Mouse (Mus musculus): ENCODE data around the gene Hils1. TPM values are rescaled to one million over a fixed set of nuclear protein-coding genes. Genes with fewer than 3 reads are reported as not detected.

Hils1 gene
- polyA plus RNA-seq, 1 experiment: not detected

DNA sequence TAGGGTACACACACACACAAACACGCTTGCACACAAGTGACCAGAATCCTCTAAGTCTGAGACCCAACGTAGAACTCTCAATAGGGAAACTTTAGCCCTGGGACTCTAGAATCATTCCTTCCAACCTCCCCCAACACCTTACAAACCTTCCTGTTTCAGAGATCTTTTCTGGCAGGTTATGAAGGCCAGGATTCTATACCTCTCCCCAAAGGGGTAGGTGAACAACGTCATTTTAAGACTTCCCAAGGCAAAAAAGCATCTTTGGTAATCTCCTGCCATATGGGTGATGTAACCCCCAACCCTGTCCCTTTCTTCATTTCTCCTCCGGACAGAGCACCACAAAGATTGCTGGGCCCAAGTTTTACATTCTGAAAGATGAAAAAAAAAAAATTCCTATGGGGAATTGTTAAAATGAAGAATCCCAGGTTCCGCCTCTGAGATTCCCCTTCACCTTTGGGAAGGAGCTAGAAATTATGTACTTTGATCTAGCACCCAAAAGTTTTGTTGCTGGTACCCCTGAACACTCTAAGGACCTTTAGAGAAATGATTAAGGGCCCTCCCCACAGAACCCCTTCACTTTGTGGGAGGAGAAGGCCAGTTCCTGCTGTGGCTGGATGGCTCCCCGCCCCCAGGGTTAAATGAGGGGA lies 22.8 kb downstream of the Hils1 start:
- TF ChIP-seq CTCF (IDR thresholded peaks at IDR 0.05; ENCODE audit: insufficient read depth, low read depth, low read length) (no peak), POLR2A (IDR thresholded peaks at IDR 0.05; ENCODE audit: insufficient read depth, low read depth, low read length) (no peak)
- H3K27ac ChIP-seq (ENCODE audit: insufficient read depth, low read depth, low read length): peak overlapping the region; percentile 99
- peak overlapping the region; percentile 92 for H3K4me3 ChIP-seq (ENCODE audit: insufficient read depth, low read depth, low read length)
- peaks cover 38% of the 10 kb centered on the region for H3K4me1 ChIP-seq (ENCODE audit: control insufficient read depth, insufficient read depth, low read length)
- WGBS: 32% methylated on average over 6 of the region's 6 CpGs

GRCm38 (mm10) chr11:94990749-94991577 lies 23.6 kb downstream of the Hils1 start, which contains the start of gene Ppp1r9b:
Gene Ppp1r9b (plus strand): TSS chr11:94991035.
- Histone ChIP-seq H3K4me3 (ENCODE audit: insufficient read depth, low read depth, low read length) (peak within 1 kb of the TSS; percentile 92), H3K4me1 (ENCODE audit: control insufficient read depth, insufficient read depth, low read length) (peaks cover 44% of the 10 kb centered on the region), H3K27ac (ENCODE audit: insufficient read depth, low read depth, low read length) (peak within 1 kb of the TSS; percentile 99)
- TF ChIP-seq CTCF (IDR thresholded peaks at IDR 0.05; ENCODE audit: insufficient read depth, low read depth, low read length) (peak; percentile 61; the same call in 1 of the 2 replicates), POLR2A (IDR thresholded peaks at IDR 0.05; ENCODE audit: insufficient read depth, low read depth, low read length) (peak; percentile 57)
- WGBS: under 1% methylated on average over 56 of the region's 69 CpGs

- Histone ChIP-seq H3K4me1 (ENCODE audit: control insufficient read depth, insufficient read depth, low read length) (peaks cover 52% of the 10 kb centered on the region), H3K4me3 (ENCODE audit: insufficient read depth, low read depth, low read length) (peak overlapping the region; percentile 92), H3K27ac (ENCODE audit: insufficient read depth, low read depth, low read length) (peak overlapping the region; percentile 86)
- WGBS: under 1% methylated on average over 99 of the region's 99 CpGs
- no peak for TF ChIP-seq POLR2A (IDR thresholded peaks at IDR 0.05; ENCODE audit: insufficient read depth, low read depth, low read length)
- TF ChIP-seq CTCF (IDR thresholded peaks at IDR 0.05; ENCODE audit: insufficient read depth, low read depth, low read length): no peak
Observed at GRCm38 (mm10) chr11:94991641-94992479, 24.5 kb downstream of the Hils1 start.

DNA sequence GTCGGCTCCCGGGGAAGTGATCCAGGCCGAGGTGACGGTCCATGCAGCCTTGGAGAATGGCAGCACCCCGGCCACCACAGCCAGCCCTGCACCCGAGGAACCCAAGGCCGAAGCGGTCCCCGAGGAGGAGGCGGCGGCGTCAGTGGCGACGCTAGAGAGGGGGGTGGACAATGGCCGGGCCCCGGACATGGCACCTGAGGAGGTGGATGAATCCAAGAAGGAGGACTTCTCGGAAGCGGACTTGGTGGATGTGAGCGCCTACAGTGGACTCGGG lies 25.0 kb downstream of the Hils1 start:
- peaks cover 57% of the 10 kb centered on the region for H3K4me1 ChIP-seq (ENCODE audit: control insufficient read depth, insufficient read depth, low read length)
- H3K27ac ChIP-seq (ENCODE audit: insufficient read depth, low read depth, low read length): peak overlapping the region; percentile 86
- peak overlapping the region; percentile 92 for H3K4me3 ChIP-seq (ENCODE audit: insufficient read depth, low read depth, low read length)
- under 1% methylated on average over 20 of the region's 20 CpGs for WGBS
- no peak for TF ChIP-seq CTCF (IDR thresholded peaks at IDR 0.05; ENCODE audit: insufficient read depth, low read depth, low read length)
- TF ChIP-seq POLR2A (IDR thresholded peaks at IDR 0.05; ENCODE audit: insufficient read depth, low read depth, low read length): no peak

- Histone ChIP-seq H3K4me3 (ENCODE audit: insufficient read depth, low read depth, low read length) (peak overlapping the region; percentile 92), H3K4me1 (ENCODE audit: control insufficient read depth, insufficient read depth, low read length) (peaks cover 59% of the 10 kb centered on the region), H3K27ac (ENCODE audit: insufficient read depth, low read depth, low read length) (peak overlapping the region; percentile 86)
- under 1% methylated on average over 22 of the region's 22 CpGs for WGBS
- 0 out of 2 replicates have a peak, but pooled peaks have one; percentile 16 for TF ChIP-seq POLR2A (IDR thresholded peaks at IDR 0.05; ENCODE audit: insufficient read depth, low read depth, low read length)
- TF ChIP-seq CTCF (IDR thresholded peaks at IDR 0.05; ENCODE audit: insufficient read depth, low read depth, low read length): no peak
Observed at GRCm38 (mm10) chr11:94992754-94993606, 25.6 kb downstream of the Hils1 start.

- 8% methylated on average over 10 of the region's 10 CpGs for WGBS
- TF ChIP-seq CTCF (IDR thresholded peaks at IDR 0.05; ENCODE audit: insufficient read depth, low read depth, low read length) (no peak), POLR2A (IDR thresholded peaks at IDR 0.05; ENCODE audit: insufficient read depth, low read depth, low read length) (no peak)
- H3K27ac ChIP-seq (ENCODE audit: insufficient read depth, low read depth, low read length): 0 out of 2 replicates have a peak overlapping the region, but pooled peaks have one; percentile 6
Observed at GRCm38 (mm10) chr11:94994208-94994814, 26.9 kb downstream of the Hils1 start.

GRCm38 (mm10) chr11:94994947-94995772 lies 27.8 kb downstream of the Hils1 start:
- H3K4me1 ChIP-seq (ENCODE audit: control insufficient read depth, insufficient read depth, low read length): peaks cover 58% of the 10 kb centered on the region
- H3K4me3 ChIP-seq (ENCODE audit: insufficient read depth, low read depth, low read length): peak overlapping the region; percentile 92
- TF ChIP-seq POLR2A (IDR thresholded peaks at IDR 0.05; ENCODE audit: insufficient read depth, low read depth, low read length): no peak
- TF ChIP-seq CTCF (IDR thresholded peaks at IDR 0.05; ENCODE audit: insufficient read depth, low read depth, low read length): no peak
- 61% methylated on average over 11 of the region's 11 CpGs for WGBS
- no peak overlapping the region for H3K27ac ChIP-seq (ENCODE audit: insufficient read depth, low read depth, low read length)

More at GRCm38 (mm10) chr11:94994208-94994814, 26.9 kb downstream of the Hils1 start:
- Histone ChIP-seq H3K4me3 (ENCODE audit: insufficient read depth, low read depth, low read length) (peak overlapping the region; percentile 92), H3K4me1 (ENCODE audit: control insufficient read depth, insufficient read depth, low read length) (peaks cover 55% of the 10 kb centered on the region)

Measured in olfactory bulb, adult 2 months (tissue).